Mouse (Mus musculus) stomach, postnatal 0 days (tissue): ENCODE data around the gene Bicd2.

Experiments
- CTCF ChIP-seq: IDR thresholded peaks from 2 replicates; pipeline ENCODE4 v1.5.1; 2016; ENCODE audit warnings: antibody characterized with exemption, low read depth, mild to moderate bottlenecking, moderate library complexity
- EP300 ChIP-seq: optimal IDR thresholded peaks from 2 replicates; pipeline ENCODE3; 2016; ENCODE audit warnings: antibody characterized with exemption

- TF ChIP-seq CTCF (no peak), EP300 (no peak)
Observed at GRCm38 (mm10) chr13:49296270-49296669, 45.1 kb upstream of the Bicd2 start.
